Mouse (Mus musculus): ENCODE results near the gene Gm1979. TPM values are rescaled to one million over a fixed set of nuclear protein-coding genes. Genes with fewer than 3 reads are reported as not detected.
"Not testable (repeated sequence)": the region's sequence is repeated elsewhere in the genome, so short reads cannot be mapped to it uniquely, and the experiment has no call there.

Gm1979 gene
- polyA plus RNA-seq, 1 experiment from 2014 or later, result not detected

GRCm38 (mm10) chr5:25957050-25957449 is 47.5 kb downstream of the Gm1979 start:
- H3K27me3 ChIP-seq (ENCODE audit: control insufficient read depth, insufficient read depth, low read length); H3K9me3 ChIP-seq (ENCODE audit: control insufficient read depth, low read length); H3K9ac ChIP-seq (ENCODE audit: low read length); H3K36me3 ChIP-seq (ENCODE audit: control insufficient read depth, insufficient read depth, low read length); H3K4me1 ChIP-seq (ENCODE audit: control insufficient read depth in 2 of 2, insufficient read depth in 2 of 2, low read length in 2 of 2); H3K27ac ChIP-seq (replicated peaks in 1 of 2; ENCODE audit: control insufficient read depth in 1 of 2, insufficient read depth in 1 of 2, low read depth in 2 of 2, low read length in 2 of 2): not testable (repeated sequence)
- WGBS, result 42% methylated on average over 16 of the region's 17 CpGs
- ATAC-seq (ENCODE audit: insufficient number of reproducible peaks, insufficient read depth, low FRiP score, low read depth), result peak; percentile 31; the same call in 1 of the 2 replicates
- Histone ChIP-seq H3K4me2 (ENCODE audit: low read length) (peak overlapping the region; percentile 50), H3K4me3 (ENCODE audit: control insufficient read depth in 1 of 2, insufficient read depth in 1 of 2, low read depth in 1 of 2, low read length in 2 of 2) (peak overlapping the region; percentile 16 to 24; a peak in 3 of 4 replicates)

- peak overlapping the region; percentile 50 for H3K4me2 ChIP-seq (ENCODE audit: low read length)
- H3K9ac ChIP-seq (ENCODE audit: low read length); H3K9me3 ChIP-seq (ENCODE audit: control insufficient read depth, low read length); H3K4me1 ChIP-seq (ENCODE audit: control insufficient read depth in 2 of 2, insufficient read depth in 2 of 2, low read length in 2 of 2); H3K27ac ChIP-seq (replicated peaks in 1 of 2; ENCODE audit: control insufficient read depth in 1 of 2, insufficient read depth in 1 of 2, low read depth in 2 of 2, low read length in 2 of 2); H3K27me3 ChIP-seq (ENCODE audit: control insufficient read depth, insufficient read depth, low read length); H3K36me3 ChIP-seq (ENCODE audit: control insufficient read depth, insufficient read depth, low read length): not testable (repeated sequence)
- peak overlapping the region; percentile 16 to 24; a peak in 3 of 4 replicates for H3K4me3 ChIP-seq (ENCODE audit: control insufficient read depth in 1 of 2, insufficient read depth in 1 of 2, low read depth in 1 of 2, low read length in 2 of 2)
- WGBS, result 14% methylated on average over 32 of the region's 32 CpGs
- peak; percentile 9; the same call in 1 of the 2 replicates for ATAC-seq (ENCODE audit: insufficient number of reproducible peaks, insufficient read depth, low FRiP score, low read depth)
Observed at GRCm38 (mm10) chr5:25956611-25957010, 48.0 kb downstream of the Gm1979 start.

GRCm38 (mm10) chr5:25954317-25954716 is 50.3 kb downstream of the Gm1979 start, which contains the start of gene Gm21671:
Gm21671 (minus strand) TSS chr5:25954417.
- H3K27me3 ChIP-seq (ENCODE audit: control insufficient read depth, insufficient read depth, low read length); H3K9me3 ChIP-seq (ENCODE audit: control insufficient read depth, low read length); H3K4me2 ChIP-seq (ENCODE audit: low read length); H3K9ac ChIP-seq (ENCODE audit: low read length); ATAC-seq (ENCODE audit: insufficient number of reproducible peaks, insufficient read depth, low FRiP score, low read depth); H3K27ac ChIP-seq (replicated peaks in 1 of 2; ENCODE audit: control insufficient read depth in 1 of 2, insufficient read depth in 1 of 2, low read depth in 2 of 2, low read length in 2 of 2); H3K4me1 ChIP-seq (ENCODE audit: control insufficient read depth in 2 of 2, insufficient read depth in 2 of 2, low read length in 2 of 2); H3K4me3 ChIP-seq (ENCODE audit: control insufficient read depth in 1 of 2, insufficient read depth in 1 of 2, low read depth in 1 of 2, low read length in 2 of 2); H3K36me3 ChIP-seq (ENCODE audit: control insufficient read depth, insufficient read depth, low read length): not testable (repeated sequence)
- 62% methylated on average over 2 of the region's 2 CpGs for WGBS

Other genes starting within 250 kb of the Gm1979 start
- gene Actr3b, start 244.8 kb downstream of the Gm1979 start, polyA plus RNA-seq (2014; fragmentation: Nextera tagmentation; extraction: Ambion mirVana), result 40.5 and 43.7 TPM in 2 replicates
- gene Gm21663, start 62.4 kb downstream of the Gm1979 start, polyA plus RNA-seq (2014; fragmentation: Nextera tagmentation; extraction: Ambion mirVana), result 0.32 and 0.35 TPM in 2 replicates
- gene Gm21671, start 50.4 kb downstream of the Gm1979 start, polyA plus RNA-seq (2014; fragmentation: Nextera tagmentation; extraction: Ambion mirVana), result 0.12 TPM in 1 of 2 replicates, not detected in the other
- gene Gm21680, start 32.1 kb downstream of the Gm1979 start, polyA plus RNA-seq (2014; fragmentation: Nextera tagmentation; extraction: Ambion mirVana), result 0.24 and 0.27 TPM in 2 replicates
- gene Gm21698, start 16.1 kb downstream of the Gm1979 start, polyA plus RNA-seq (2014; fragmentation: Nextera tagmentation; extraction: Ambion mirVana), result not detected in 2 replicates
- gene Gm5862, start 18.1 kb upstream of the Gm1979 start, polyA plus RNA-seq (2014; fragmentation: Nextera tagmentation; extraction: Ambion mirVana), result 0.19 TPM in 1 of 2 replicates, not detected in the other
- gene Speer4a, start 34.8 kb upstream of the Gm1979 start, polyA plus RNA-seq (2014; fragmentation: Nextera tagmentation; extraction: Ambion mirVana), result not detected in 2 replicates
- gene Gm7347, start 53.8 kb upstream of the Gm1979 start, polyA plus RNA-seq (2014; fragmentation: Nextera tagmentation; extraction: Ambion mirVana), result 0.08 TPM in 1 of 2 replicates, not detected in the other
- 0.08 TPM in 1 of 2 replicates, not detected in the other for gene Gm10471, start 84.5 kb upstream of the Gm1979 start, polyA plus RNA-seq (2014; fragmentation: Nextera tagmentation; extraction: Ambion mirVana)
- gene 5031410I06Rik, start 100.6 kb upstream of the Gm1979 start, polyA plus RNA-seq (2014; fragmentation: Nextera tagmentation; extraction: Ambion mirVana), result 0.08 and 0.34 TPM in 2 replicates
- 0.14 TPM in 1 of 2 replicates, not detected in the other for gene Gm10220, start 116.6 kb upstream of the Gm1979 start, polyA plus RNA-seq (2014; fragmentation: Nextera tagmentation; extraction: Ambion mirVana)

All from heart, embryonic 14.5 days (tissue).